Comparison of ENCODE assay signal across 15 mouse cellular contexts in genomic region chr19:34596811-34597210, GRCm38 (mm10). TPM values are rescaled to one million over a fixed set of nuclear protein-coding genes. Genes with fewer than 3 reads are reported as not detected.
"Had no signal": no experiment of that assay in that cellular context is flagged by ENCODE, and none has a peak within 500 bp of the region (broad histone marks: within the 10 kb centered on the region; RNA-seq: fewer than 3 reads in every experiment).

No protein-coding gene starts in this region.

- H3K4me1 ChIP-seq: midbrain, embryonic 10.5 days; neural tube, embryonic 12.5 days; stomach, embryonic 15.5 days had no signal

- H3K9ac ChIP-seq: limb, embryonic 13.5 days; liver, embryonic 14.5 days; neural tube, embryonic 12.5 days; stomach, embryonic 15.5 days had no signal

- H3K4me2 ChIP-seq: limb, embryonic 13.5 days; neural tube, embryonic 12.5 days; stomach, embryonic 15.5 days had no signal

- DNase-seq: kidney, adult 8-10 months; layer of hippocampus, adult 9-11 months; left cerebral cortex, postnatal 4 days; lung, adult 18-20 months; midbrain, embryonic 14.5 days had no signal

- H3K27me3 ChIP-seq: limb, embryonic 13.5 days; neural tube, embryonic 12.5 days; stomach, embryonic 15.5 days had no signal

- H3K9me3 ChIP-seq: limb, embryonic 13.5 days; midbrain, embryonic 10.5 days; neural tube, embryonic 12.5 days; stomach, embryonic 15.5 days had no signal

- H3K4me3 ChIP-seq: limb, embryonic 13.5 days; midbrain, embryonic 10.5 days; myocyte; neural tube, embryonic 12.5 days; stomach, embryonic 15.5 days had no signal

- H3K36me3 ChIP-seq: limb, embryonic 13.5 days; midbrain, embryonic 10.5 days; neural tube, embryonic 12.5 days; stomach, embryonic 15.5 days had no signal

- ATAC-seq: intestine, postnatal 0 days had no signal

- H3K27ac ChIP-seq: kidney, postnatal 0 days; limb, embryonic 13.5 days; liver, embryonic 14.5 days; midbrain, embryonic 10.5 days; neural tube, embryonic 12.5 days; stomach, embryonic 15.5 days had no signal

RNA-seq across cellular contexts. Expression of gene Ifit1bl1, which starts 4.9 kb away (rescaled TPM):
- polyA plus RNA-seq: midbrain, embryonic 10.5 days had no signal

RNA-seq across cellular contexts. Expression of gene Ifit3b, which starts 11.0 kb away (rescaled TPM):
- polyA plus RNA-seq: lung, embryonic 16.5 days; midbrain, embryonic 10.5 days had no signal

RNA-seq across cellular contexts. Expression of gene Ifit1bl2, which starts 43.7 kb away (rescaled TPM):
- polyA plus RNA-seq: liver, adult 2 months had no signal

RNA-seq across cellular contexts. Expression of gene Ifit1, which starts 43.9 kb away (rescaled TPM):
- polyA plus RNA-seq: midbrain, embryonic 10.5 days had no signal
